ENCODE assay signal across 1 mouse cellular context in genomic region chr13:38028407-38028806, GRCm38 (mm10).
TF ChIP-seq lines count a peak whose summit lies in the region.

No protein-coding gene starts in this region.

TF ChIP-seq in CH12.LX, 34 proteins besides CTCF, POLR2A, EP300 and RAD21 (continued from another document):
- TF ChIP-seq PAX5 (IDR thresholded peaks at IDR 0.05; ENCODE audit: low read length) (no peak), ELF1 (IDR thresholded peaks at IDR 0.05; ENCODE audit: low read depth, low read length) (no peak), ZMIZ1 (IDR thresholded peaks at IDR 0.05; ENCODE audit: low read depth, low read length) (no peak), JUN (IDR thresholded peaks at IDR 0.05; ENCODE audit: insufficient read depth, low read depth, low read length) (peak; percentile 25; the same call in 1 of the 2 replicates), CHD2 (IDR thresholded peaks at IDR 0.05; ENCODE audit: low read length) (no peak), BHLHE40 (IDR thresholded peaks at IDR 0.05; ENCODE audit: low read depth, low read length) (peak; percentile 54), E2F4 (IDR thresholded peaks at IDR 0.05; ENCODE audit: insufficient replicate concordance, low read depth, low read length) (no peak)
TF ChIP-seq in CH12.LX: peak in this region for 6.
